In genomic region chr11:108224233-108224973, GRCm38 (mm10) we compare ENCODE assay signal across 9 mouse cellular contexts.
DNase-seq lines count a peak whose midpoint lies in the region; ATAC-seq lines count a peak whose summit lies in the region.
"Had no signal": no experiment of that assay in that cellular context is flagged by ENCODE, and none has a peak within 500 bp of the region (broad histone marks: within the 10 kb centered on the region; RNA-seq: fewer than 3 reads in every experiment).

No protein-coding gene starts in this region.

- H3K9ac ChIP-seq in kidney, embryonic 16.5 days (replicated peaks; ENCODE audit: low read length): no peak overlapping the region; the same call in 1 of the 2 replicates
- H3K9ac ChIP-seq in intestine, embryonic 15.5 days: no peak overlapping the region
- H3K9ac ChIP-seq: limb, embryonic 12.5 days had no signal

- H3K27me3 ChIP-seq in kidney, embryonic 16.5 days (ENCODE audit: insufficient read depth, low read length): no peaks in the 10 kb centered on the region
- no peaks in the 10 kb centered on the region for H3K27me3 ChIP-seq in intestine, embryonic 15.5 days (replicated peaks)
- H3K27me3 ChIP-seq: limb, embryonic 12.5 days had no signal

- H3K4me3 ChIP-seq in kidney, embryonic 16.5 days (ENCODE audit: low read length): no peak overlapping the region
- no peak overlapping the region for H3K4me3 ChIP-seq in intestine, embryonic 15.5 days (replicated peaks)
- H3K4me3 ChIP-seq: limb, embryonic 12.5 days had no signal

- no peaks in the 10 kb centered on the region for H3K36me3 ChIP-seq in kidney, embryonic 16.5 days (ENCODE audit: insufficient read depth, low read length)
- no peaks in the 10 kb centered on the region for H3K36me3 ChIP-seq in intestine, embryonic 15.5 days
- H3K36me3 ChIP-seq: limb, embryonic 12.5 days had no signal

- peak overlapping the region; percentile 44 for H3K27ac ChIP-seq in kidney, embryonic 16.5 days (ENCODE audit: low read length)
- H3K27ac ChIP-seq in intestine, embryonic 15.5 days: no peak overlapping the region
- H3K27ac ChIP-seq: limb, embryonic 12.5 days had no signal

- peak; percentile 19 for DNase-seq in cerebellum, adult 11-12 months
- no peak for DNase-seq in cerebellum, postnatal 4 days (ENCODE audit: low spot score in 2 of 2)
- DNase-seq in kidney, postnatal 4 days: no peak
- DNase-seq in B cell, adult 2 months: peak; percentile 37 to 49
- DNase-seq in induced T-regulatory cell, adult 2 months (ENCODE audit: low read depth): peak; percentile 76
- DNase-seq in embryo, embryonic 10 days (ENCODE audit: low spot score): no peak

- peaks cover 26% of the 10 kb centered on the region for H3K4me1 ChIP-seq in kidney, embryonic 16.5 days (ENCODE audit: insufficient read depth, low read length)
- H3K4me1 ChIP-seq in intestine, embryonic 15.5 days (replicated peaks): peaks cover 35% of the 10 kb centered on the region

- no peak for ATAC-seq in kidney, embryonic 16.5 days (ENCODE audit: low FRiP score, low TSS enrichment)
- ATAC-seq in intestine, embryonic 15.5 days: no peak

- H3K4me2 ChIP-seq in kidney, embryonic 16.5 days (replicated peaks; ENCODE audit: low read depth, low read length): peak overlapping the region; percentile 20; the same call in 1 of the 2 replicates
- no peak overlapping the region for H3K4me2 ChIP-seq in intestine, embryonic 15.5 days (replicated peaks)
- H3K4me2 ChIP-seq: limb, embryonic 12.5 days had no signal

- no peaks in the 10 kb centered on the region for H3K9me3 ChIP-seq in kidney, embryonic 16.5 days (ENCODE audit: low read length)
- H3K9me3 ChIP-seq in intestine, embryonic 15.5 days: no peaks in the 10 kb centered on the region
- H3K9me3 ChIP-seq: limb, embryonic 12.5 days had no signal

- 33% methylated on average over 11 of the region's 11 CpGs for WGBS in kidney, embryonic 16.5 days
- WGBS in intestine, embryonic 15.5 days: 50% methylated on average over 11 of the region's 11 CpGs

Comparison
In these comparisons a context has a peak if more than half of its experiments do, and no peak if none do; other contexts are left out.
1. DNase-seq: peak in cerebellum, adult 11-12 months (single experiment), B cell, adult 2 months (2 of 2) and induced T-regulatory cell, adult 2 months (single experiment); none in cerebellum, postnatal 4 days (0 of 2), kidney, postnatal 4 days (0 of 2) and embryo, embryonic 10 days (single experiment).